Mouse (Mus musculus): ENCODE measurements around the gene Adm. TPM values are rescaled to one million over a fixed set of nuclear protein-coding genes. Genes with fewer than 3 reads are reported as not detected.

Adm gene
- polyA plus RNA-seq, 1 experiment, result not detected

- no peak overlapping the region for H3K27ac ChIP-seq (ENCODE audit: control insufficient read depth, insufficient read depth, low read depth, low read length, poor library complexity)
- whole genome bisulfite sequencing, result 84% methylated on average over 15 of the region's 15 CpGs
- TF ChIP-seq POLR2A (IDR thresholded peaks at IDR 0.05; ENCODE audit: borderline replicate concordance, control insufficient read depth, low read depth, low read length) (no peak), CTCF (IDR thresholded peaks at IDR 0.05; ENCODE audit: control insufficient read depth, insufficient read depth, low read length) (no peak)
- no peaks in the 10 kb centered on the region for H3K4me1 ChIP-seq (ENCODE audit: control insufficient read depth, insufficient read depth, low read length)
- H3K4me3 ChIP-seq (replicated peaks; ENCODE audit: control insufficient read depth, low read depth, low read length), result no peak overlapping the region
Measured at GRCm38 (mm10) chr7:110647559-110648454, 20.3 kb downstream of the Adm start.

- no peak overlapping the region for H3K4me3 ChIP-seq (replicated peaks; ENCODE audit: control insufficient read depth, low read depth, low read length)
- TF ChIP-seq POLR2A (IDR thresholded peaks at IDR 0.05; ENCODE audit: borderline replicate concordance, control insufficient read depth, low read depth, low read length) (no peak), CTCF (IDR thresholded peaks at IDR 0.05; ENCODE audit: control insufficient read depth, insufficient read depth, low read length) (no peak)
- 84% methylated on average over 13 of the region's 13 CpGs for WGBS
- no peak overlapping the region for H3K27ac ChIP-seq (ENCODE audit: control insufficient read depth, insufficient read depth, low read depth, low read length, poor library complexity)
- no peaks in the 10 kb centered on the region for H3K4me1 ChIP-seq (ENCODE audit: control insufficient read depth, insufficient read depth, low read length)
Measured at GRCm38 (mm10) chr7:110648455-110649085, 21.1 kb downstream of the Adm start.

- H3K27ac ChIP-seq (ENCODE audit: control insufficient read depth, insufficient read depth, low read depth, low read length, poor library complexity), result no peak overlapping the region
- TF ChIP-seq POLR2A (IDR thresholded peaks at IDR 0.05; ENCODE audit: borderline replicate concordance, control insufficient read depth, low read depth, low read length), result no peak
- no peak for TF ChIP-seq CTCF (IDR thresholded peaks at IDR 0.05; ENCODE audit: control insufficient read depth, insufficient read depth, low read length)
- no peak overlapping the region for H3K4me3 ChIP-seq (replicated peaks; ENCODE audit: control insufficient read depth, low read depth, low read length)
- no peaks in the 10 kb centered on the region for H3K4me1 ChIP-seq (ENCODE audit: control insufficient read depth, insufficient read depth, low read length)
- 56% methylated on average over 6 of the region's 6 CpGs for WGBS
Measured at GRCm38 (mm10) chr7:110649133-110649987, 21.9 kb downstream of the Adm start.

- Histone ChIP-seq H3K4me3 (replicated peaks; ENCODE audit: control insufficient read depth, low read depth, low read length) (no peak overlapping the region), H3K4me1 (ENCODE audit: control insufficient read depth, insufficient read depth, low read length) (no peaks in the 10 kb centered on the region), H3K27ac (ENCODE audit: control insufficient read depth, insufficient read depth, low read depth, low read length, poor library complexity) (no peak overlapping the region)
- TF ChIP-seq CTCF (IDR thresholded peaks at IDR 0.05; ENCODE audit: control insufficient read depth, insufficient read depth, low read length), result no peak
- no peak for TF ChIP-seq POLR2A (IDR thresholded peaks at IDR 0.05; ENCODE audit: borderline replicate concordance, control insufficient read depth, low read depth, low read length)
- 77% methylated on average over 4 of the region's 4 CpGs for whole genome bisulfite sequencing
Measured at GRCm38 (mm10) chr7:110650491-110650890, 23.0 kb downstream of the Adm start.

GRCm38 (mm10) chr7:110651091-110651490, 23.6 kb downstream of the Adm start:
- Histone ChIP-seq H3K4me3 (replicated peaks; ENCODE audit: control insufficient read depth, low read depth, low read length) (no peak overlapping the region), H3K4me1 (ENCODE audit: control insufficient read depth, insufficient read depth, low read length) (no peaks in the 10 kb centered on the region), H3K27ac (ENCODE audit: control insufficient read depth, insufficient read depth, low read depth, low read length, poor library complexity) (no peak overlapping the region)
- 80% methylated on average over 6 of the region's 6 CpGs for WGBS
- TF ChIP-seq POLR2A (IDR thresholded peaks at IDR 0.05; ENCODE audit: borderline replicate concordance, control insufficient read depth, low read depth, low read length) (no peak), CTCF (IDR thresholded peaks at IDR 0.05; ENCODE audit: control insufficient read depth, insufficient read depth, low read length) (no peak)

- Histone ChIP-seq H3K4me3 (replicated peaks; ENCODE audit: control insufficient read depth, low read depth, low read length) (no peak overlapping the region), H3K4me1 (ENCODE audit: control insufficient read depth, insufficient read depth, low read length) (no peaks in the 10 kb centered on the region; the same call in 1 of the 2 replicates), H3K27ac (ENCODE audit: control insufficient read depth, insufficient read depth, low read depth, low read length, poor library complexity) (no peak overlapping the region)
- TF ChIP-seq CTCF (IDR thresholded peaks at IDR 0.05; ENCODE audit: control insufficient read depth, insufficient read depth, low read length), result no peak
- no peak for TF ChIP-seq POLR2A (IDR thresholded peaks at IDR 0.05; ENCODE audit: borderline replicate concordance, control insufficient read depth, low read depth, low read length)
- 74% methylated on average over 3 of the region's 3 CpGs for WGBS
Measured at GRCm38 (mm10) chr7:110655230-110655629, 27.8 kb downstream of the Adm start.

- Histone ChIP-seq H3K27ac (ENCODE audit: control insufficient read depth, insufficient read depth, low read depth, low read length, poor library complexity) (no peak overlapping the region), H3K4me3 (replicated peaks; ENCODE audit: control insufficient read depth, low read depth, low read length) (no peak overlapping the region), H3K4me1 (ENCODE audit: control insufficient read depth, insufficient read depth, low read length) (no peaks in the 10 kb centered on the region; the same call in 1 of the 2 replicates)
- 25% methylated on average over 6 of the region's 6 CpGs for WGBS
- TF ChIP-seq CTCF (IDR thresholded peaks at IDR 0.05; ENCODE audit: control insufficient read depth, insufficient read depth, low read length), result no peak
- no peak for TF ChIP-seq POLR2A (IDR thresholded peaks at IDR 0.05; ENCODE audit: borderline replicate concordance, control insufficient read depth, low read depth, low read length)
Measured at GRCm38 (mm10) chr7:110655966-110656365, 28.5 kb downstream of the Adm start.
